Mouse (Mus musculus): ENCODE results near the gene Tubgcp3. TPM values are rescaled to one million over a fixed set of nuclear protein-coding genes. Genes with fewer than 3 reads are reported as not detected.

Gene Tubgcp3
- polyA plus RNA-seq, 1 experiment from 2014 or later: 62.2 TPM

- WGBS: 54% methylated on average over 7 of the region's 7 CpGs
- H3K4me3 ChIP-seq: no peak overlapping the region
- DNase-seq (ENCODE audit: extremely low spot score, low spot score): no peak
- peaks cover 54% of the 10 kb centered on the region for H3K4me1 ChIP-seq
- no peaks in the 10 kb centered on the region for H3K9me3 ChIP-seq
- peaks cover 75% of the 10 kb centered on the region for H3K27me3 ChIP-seq (ENCODE audit: poor library complexity, severe bottlenecking)
- no peaks in the 10 kb centered on the region for H3K36me3 ChIP-seq (replicated peaks)
- H3K27ac ChIP-seq: no peak overlapping the region
Measured at GRCm38 (mm10) chr8:12566509-12566908, 105.5 kb downstream of the Tubgcp3 start.

- Histone ChIP-seq H3K9me3 (no peaks in the 10 kb centered on the region), H3K27me3 (ENCODE audit: poor library complexity, severe bottlenecking) (peaks cover 84% of the 10 kb centered on the region), H3K4me1 (peaks cover 63% of the 10 kb centered on the region), H3K36me3 (replicated peaks) (no peaks in the 10 kb centered on the region), H3K4me3 (no peak overlapping the region), H3K27ac (0 out of 2 replicates have a peak overlapping the region, but pooled peaks have one; percentile 25)
- WGBS: 23% methylated on average over 10 of the region's 10 CpGs
- no peak for DNase-seq (ENCODE audit: extremely low spot score, low spot score)
Measured at GRCm38 (mm10) chr8:12565488-12565887, 106.6 kb downstream of the Tubgcp3 start.

GRCm38 (mm10) chr8:12564307-12564706, 107.7 kb downstream of the Tubgcp3 start:
- H3K4me1 ChIP-seq: peaks cover 68% of the 10 kb centered on the region
- no peaks in the 10 kb centered on the region for H3K36me3 ChIP-seq (replicated peaks)
- 4% methylated on average over 4 of the region's 4 CpGs for WGBS
- no peak overlapping the region for H3K4me3 ChIP-seq
- no peaks in the 10 kb centered on the region for H3K9me3 ChIP-seq
- peaks cover 93% of the 10 kb centered on the region for H3K27me3 ChIP-seq (ENCODE audit: poor library complexity, severe bottlenecking)
- no peak overlapping the region; the same call in 1 of the 2 replicates for H3K27ac ChIP-seq
- DNase-seq (ENCODE audit: extremely low spot score, low spot score): peak; percentile 60

Small RNA genes lying within 50 kb of the gene (microRNA-seq; reads per million reads assigned to microRNA genes)
- gene Gm26483: not detected

Other genes starting within 250 kb of the Tubgcp3 start
- gene Spaca7, start 99.2 kb downstream of the Tubgcp3 start, polyA plus RNA-seq (2016; fragmentation: Nextera tagmentation; extraction: Ambion mirVana): not detected in 2 replicates
- 9.2 and 9.6 TPM in 2 replicates for gene Atp11a, start 84.8 kb upstream of the Tubgcp3 start, polyA plus RNA-seq (2016; fragmentation: Nextera tagmentation; extraction: Ambion mirVana)
- 26.3 and 32.5 TPM in 2 replicates for gene Mcf2l, start 201.6 kb upstream of the Tubgcp3 start, polyA plus RNA-seq (2016; fragmentation: Nextera tagmentation; extraction: Ambion mirVana)